Mouse (Mus musculus) cerebellum, postnatal 14 days (tissue): ENCODE results near the gene Col1a2.

Source experiments
- DNase-seq, 2 experiments: peaks; one replicate each; pipeline ENCODE4 v3.0.0; 2021; ENCODE audit warnings: mixed read lengths in 2 of 2

Col1a2 gene

DNA sequence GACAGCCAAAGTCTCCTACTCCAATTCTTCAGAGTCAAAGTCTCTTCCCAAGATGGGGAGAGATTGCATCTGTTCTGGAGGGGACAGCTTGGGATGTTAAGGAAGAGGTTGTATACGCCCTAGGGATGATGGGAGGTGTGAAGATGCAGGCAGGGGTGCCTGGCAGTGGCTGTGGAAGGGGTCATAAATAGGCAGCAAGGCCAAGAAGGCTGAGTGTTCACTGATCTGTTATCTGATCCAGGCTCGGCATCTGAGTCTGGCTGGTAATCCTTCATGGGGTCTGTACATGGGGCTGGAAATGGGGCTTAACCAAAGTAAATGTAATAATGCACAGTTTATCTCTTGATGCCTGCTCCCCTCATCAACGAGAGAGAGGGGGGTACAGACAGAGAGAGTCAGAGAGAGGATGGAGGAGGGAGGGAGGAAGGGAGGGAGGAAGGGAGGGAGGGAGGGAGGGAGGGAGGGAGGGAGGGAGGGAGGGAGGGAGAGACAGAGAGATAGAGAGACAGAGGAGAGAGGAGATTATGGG is at the start of gene Col1a2:
TSS of gene Col1a2 (plus strand) at position 212 of the 529 bp plus-strand sequence.
- DNase-seq: no peak

DNA sequence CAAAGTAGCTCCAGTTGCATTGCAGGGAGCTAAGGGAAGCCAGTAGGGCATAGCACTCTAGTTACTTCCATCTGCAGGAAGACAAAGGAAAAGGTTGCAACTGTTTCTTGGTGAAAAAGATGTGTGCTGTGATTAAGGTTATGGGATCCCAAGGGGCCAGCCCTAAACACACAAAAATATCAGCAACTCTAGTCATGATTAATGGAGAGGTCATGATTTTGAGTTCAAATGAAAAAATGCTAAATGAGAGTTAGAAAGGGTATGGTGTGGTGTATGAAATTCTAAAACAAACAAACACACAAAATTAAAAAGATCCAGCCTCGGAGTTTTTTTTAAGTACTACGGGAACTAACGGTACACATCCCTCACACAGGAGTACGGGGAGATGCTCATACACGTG is 49.1 kb upstream of the Col1a2 start:
- no peak for DNase-seq

DNA sequence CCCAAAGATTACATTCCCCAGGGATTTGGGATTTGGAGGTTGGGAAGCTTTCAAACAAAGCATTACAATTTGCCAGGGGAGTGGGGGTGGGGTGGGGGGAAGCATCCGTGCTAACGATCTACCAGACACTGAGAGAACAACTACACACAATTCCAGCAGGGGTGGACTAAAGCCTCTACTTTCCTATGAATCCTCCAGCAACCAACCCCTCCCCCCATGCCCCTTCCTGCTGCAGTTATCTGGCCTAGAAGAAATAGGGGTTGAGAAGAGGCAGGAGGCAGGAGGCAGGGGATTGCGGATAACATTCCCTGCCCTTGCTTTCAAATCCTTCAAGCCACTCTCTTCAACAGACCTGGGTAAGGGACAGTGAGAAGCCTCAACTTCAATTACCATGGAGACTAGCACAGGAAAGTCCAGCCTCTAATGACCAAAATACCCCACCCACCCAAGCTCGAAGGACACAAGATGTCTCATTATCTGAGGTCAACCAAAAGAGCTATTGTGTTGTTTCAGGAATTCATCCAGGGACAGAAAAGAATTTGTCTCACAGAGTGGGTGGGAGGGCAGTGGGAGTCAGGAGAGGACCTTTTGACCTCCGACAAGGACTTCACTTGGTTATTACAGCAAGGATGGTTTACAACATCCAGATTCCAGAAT is 48.5 kb upstream of the Col1a2 start:
- DNase-seq: no peak

- no peak for DNase-seq
These were observed 47.7 kb upstream of the Col1a2 start for GRCm38 (mm10) chr6:4456691-4457447.

- DNase-seq: peak in 1 of 2 experiments; percentile 7
These were observed 47.0 kb upstream of the Col1a2 start for GRCm38 (mm10) chr6:4457555-4457996.

DNA sequence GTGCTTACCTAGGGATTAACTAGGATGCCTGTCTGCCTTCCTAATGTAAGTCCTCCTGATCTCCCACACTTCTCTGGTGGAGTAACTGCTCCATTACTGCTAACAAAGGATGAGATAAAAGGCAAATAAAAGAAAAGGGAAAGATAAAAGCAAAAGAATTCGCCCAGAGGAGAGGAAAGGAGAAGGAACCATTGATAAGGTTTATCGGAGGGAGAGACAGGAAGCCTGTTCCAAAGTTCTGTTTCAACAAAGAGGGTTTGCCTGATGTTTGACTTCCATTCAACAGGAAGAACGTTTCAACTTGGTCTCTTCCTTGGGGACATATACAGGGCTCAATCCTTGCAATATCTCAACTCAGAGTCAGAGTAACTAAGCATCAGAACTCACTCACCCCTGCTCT is 39.3 kb upstream of the Col1a2 start:
- no peak for DNase-seq

DNA sequence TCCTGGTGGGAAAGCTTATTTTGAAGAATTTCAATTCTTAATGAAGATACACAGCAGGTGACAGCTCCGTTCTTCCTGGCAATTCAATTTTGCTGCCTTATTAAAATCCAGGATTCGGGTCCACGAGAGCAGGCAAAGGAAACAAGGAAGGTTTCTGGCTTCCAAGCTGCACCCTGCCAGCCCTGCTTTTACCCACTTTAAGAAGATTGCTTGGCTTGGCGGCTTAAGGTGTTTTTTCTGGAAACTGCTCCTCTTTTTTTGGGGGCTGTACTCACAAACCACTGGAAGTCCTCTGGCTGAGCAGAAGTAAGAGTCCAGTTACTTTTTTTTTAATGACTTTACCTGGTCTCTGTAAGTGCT is 21.1 kb upstream of the Col1a2 start:
- no peak for DNase-seq

- no peak for DNase-seq
These were observed 20.5 kb upstream of the Col1a2 start for GRCm38 (mm10) chr6:4483937-4484601.

GRCm38 (mm10) chr6:4488349-4488748 is 16.3 kb upstream of the Col1a2 start:
- DNase-seq: no peak

DNA sequence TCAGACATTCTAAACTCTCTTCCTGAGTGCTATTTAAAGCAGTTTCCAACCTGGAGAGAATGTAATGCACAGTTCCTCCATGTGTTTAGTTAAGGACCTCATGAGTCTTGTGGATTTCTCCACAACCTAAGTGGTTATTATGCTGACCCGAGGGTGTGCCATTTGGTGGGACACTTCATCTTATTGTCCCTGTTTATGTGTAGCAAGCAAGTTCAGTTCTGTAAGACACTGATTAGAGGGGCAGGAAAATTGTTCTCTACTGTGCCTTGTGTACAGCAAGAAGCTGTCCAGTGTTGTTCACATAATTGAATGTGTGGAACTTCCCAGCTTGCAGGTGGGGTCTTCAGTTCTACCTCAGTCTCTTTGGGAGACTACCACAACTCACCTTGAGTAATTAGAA is 15.6 kb upstream of the Col1a2 start:
- no peak for DNase-seq

- DNase-seq: no peak
These were observed 15.0 kb upstream of the Col1a2 start for GRCm38 (mm10) chr6:4489366-4490245.

GRCm38 (mm10) chr6:4493666-4494065 is 10.9 kb upstream of the Col1a2 start:
- no peak for DNase-seq

DNA sequence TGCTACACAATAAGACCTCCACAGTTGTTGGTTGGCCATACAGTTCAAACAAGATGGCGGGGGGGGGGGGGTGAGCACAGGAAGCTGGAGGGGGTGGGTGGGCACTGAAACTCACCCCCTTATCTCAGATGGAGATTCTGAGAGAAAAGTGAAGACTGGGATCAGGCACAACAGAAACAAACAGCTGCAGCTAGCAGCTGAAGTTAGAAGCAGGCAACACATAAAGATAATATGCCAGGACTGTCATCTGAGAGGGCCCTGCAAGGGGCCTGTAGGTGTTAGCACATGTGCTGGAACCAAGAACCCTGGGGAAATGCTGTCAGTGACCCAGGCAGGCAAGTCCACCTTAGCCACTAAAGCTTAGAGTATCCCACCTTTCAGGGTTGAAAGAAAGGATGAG is 8.2 kb upstream of the Col1a2 start:
- DNase-seq: no peak

DNA sequence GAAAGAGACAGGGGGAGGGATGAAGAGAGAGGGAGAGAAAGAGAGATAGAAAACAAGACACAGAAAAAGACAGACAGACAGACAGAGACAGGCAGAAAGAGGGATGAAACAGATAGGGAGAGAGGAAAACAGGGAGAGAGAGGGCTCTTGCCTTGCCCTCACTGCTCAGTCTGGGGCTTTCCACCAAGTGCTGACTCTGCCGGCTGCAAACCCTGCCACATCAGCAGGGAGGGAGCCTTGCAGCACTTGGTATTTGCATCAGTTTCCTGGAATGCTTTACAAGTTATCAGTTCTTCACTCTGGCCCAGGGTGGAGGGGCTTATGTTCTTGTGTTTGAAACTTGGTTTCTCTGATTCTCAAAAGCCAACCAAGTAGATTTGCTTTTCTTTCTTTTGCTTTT is 1.5 kb upstream of the Col1a2 start:
- DNase-seq: no peak

GRCm38 (mm10) chr6:4505158-4505997 is 764 bp downstream of the Col1a2 start:
- peak; percentile 4 to 7 for DNase-seq

DNA sequence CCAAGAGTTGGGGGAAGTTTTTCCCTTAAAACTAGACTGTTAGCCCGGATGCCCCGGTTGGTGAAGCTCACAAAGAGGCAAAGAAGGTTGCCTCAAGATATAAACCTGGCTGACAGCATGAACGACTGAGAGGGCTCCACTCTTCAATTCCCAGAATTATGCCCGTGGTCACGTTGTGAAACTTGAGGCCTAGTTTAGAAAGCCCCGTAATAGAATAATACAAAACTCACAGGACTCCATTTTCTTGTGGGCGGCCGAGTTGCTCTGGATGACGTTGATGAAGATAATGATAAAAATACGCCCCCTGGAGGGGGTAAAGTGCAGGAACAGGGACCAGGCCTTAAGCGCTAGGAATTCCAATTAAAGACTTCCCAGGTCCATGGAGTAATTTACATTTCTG is 1.5 kb downstream of the Col1a2 start:
- DNase-seq: peak in 1 of 2 experiments; percentile 6

- no peak for DNase-seq
These were observed 2.2 kb downstream of the Col1a2 start for GRCm38 (mm10) chr6:4506791-4507190.

DNA sequence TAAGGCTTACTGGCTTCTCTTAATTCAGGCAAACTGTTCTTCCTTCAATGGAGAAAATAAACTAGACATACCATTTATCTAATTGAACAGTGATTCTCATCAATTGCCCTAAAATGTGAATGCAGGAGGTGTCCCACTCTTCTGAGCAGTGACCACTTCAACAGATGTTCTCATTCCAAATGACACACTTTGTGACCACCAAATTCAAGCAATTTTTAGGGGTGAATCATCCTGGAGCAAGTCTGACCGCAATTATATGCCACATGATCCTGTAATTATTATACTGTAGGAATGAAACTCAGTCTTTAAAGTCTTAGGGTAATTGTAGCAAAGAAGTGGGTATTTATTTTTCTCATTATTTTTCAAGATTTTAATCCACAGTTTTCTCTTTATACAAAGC is 2.7 kb downstream of the Col1a2 start:
- no peak for DNase-seq

GRCm38 (mm10) chr6:4508279-4508678 is 3.7 kb downstream of the Col1a2 start:
- DNase-seq: no peak

- no peak for DNase-seq
These were observed 4.8 kb downstream of the Col1a2 start for GRCm38 (mm10) chr6:4509395-4509794.

DNA sequence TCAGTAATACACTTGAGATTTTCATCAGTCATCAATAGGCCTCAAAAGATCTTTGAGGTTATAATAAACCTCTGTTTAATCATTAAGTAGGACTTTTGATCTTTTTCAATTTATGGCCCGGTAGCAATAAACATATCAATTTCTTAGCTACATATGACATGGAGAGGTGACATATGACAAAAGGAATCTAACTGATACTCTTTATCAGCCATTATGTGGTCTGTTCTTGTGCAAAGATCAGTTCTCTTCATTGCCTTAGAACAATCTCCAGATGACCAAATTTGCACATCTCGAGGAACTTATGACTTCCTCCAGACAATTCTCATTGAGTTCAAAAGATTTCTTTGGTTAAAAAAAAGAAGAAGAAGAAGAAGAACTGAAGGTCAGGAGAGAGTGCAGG is 10.1 kb downstream of the Col1a2 start:
- no peak for DNase-seq

GRCm38 (mm10) chr6:4521031-4521430 is 16.4 kb downstream of the Col1a2 start:
- no peak for DNase-seq
